Mouse (Mus musculus): Measurements from ENCODE around the gene Slc45a3.
A peak's percentile ranks its signal among the peaks of the same experiment; 100 is the strongest.

The Slc45a3 gene

DNA sequence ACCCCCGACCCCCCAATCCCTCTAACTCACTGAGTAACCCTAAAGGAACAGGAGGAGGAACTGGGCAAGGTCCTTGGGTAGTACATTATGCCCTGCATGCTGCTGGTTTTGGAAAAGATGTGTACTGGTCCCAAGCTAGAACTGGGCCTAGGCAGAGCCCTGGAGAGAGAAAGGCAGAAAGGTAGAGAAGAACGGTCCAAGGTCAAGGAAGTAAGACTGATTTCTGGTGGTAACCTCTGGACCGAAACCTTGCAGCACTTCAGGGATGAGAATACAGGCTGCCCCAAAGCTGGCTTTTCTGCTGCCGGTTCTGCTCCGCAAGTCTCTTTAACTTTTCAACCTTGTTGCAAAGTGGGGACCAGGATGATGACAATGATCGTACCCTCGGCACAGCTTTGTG lies 1.8 kb downstream of the Slc45a3 start:
- no peak for DNase-seq (ENCODE audit: low read depth, low spot score)

- no peak for DNase-seq (ENCODE audit: low read depth, low spot score)
Measured at GRCm38 (mm10) chr1:131965818-131966217, 3.1 kb downstream of the Slc45a3 start.

DNA sequence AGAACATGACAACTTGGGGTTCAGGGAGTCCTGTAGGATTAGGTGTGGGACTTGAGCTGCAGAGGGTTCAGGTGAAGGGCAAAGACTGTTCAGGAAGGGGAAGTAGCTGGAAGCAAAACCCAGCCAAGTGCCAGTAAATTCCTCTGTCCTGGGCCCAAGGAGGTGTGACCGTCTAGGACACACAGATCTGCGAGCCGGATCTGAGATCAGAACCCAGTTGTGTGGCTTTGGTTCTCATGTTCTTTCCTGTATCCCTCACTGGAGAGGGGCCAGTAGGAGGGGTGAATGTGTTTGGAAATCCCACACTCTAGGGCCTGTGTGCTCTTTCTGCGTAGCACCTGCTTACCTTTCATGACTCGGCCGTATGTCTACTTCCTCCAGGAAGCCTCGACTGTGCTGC lies 4.6 kb downstream of the Slc45a3 start:
- DNase-seq (ENCODE audit: low read depth, low spot score) = no peak

DNA sequence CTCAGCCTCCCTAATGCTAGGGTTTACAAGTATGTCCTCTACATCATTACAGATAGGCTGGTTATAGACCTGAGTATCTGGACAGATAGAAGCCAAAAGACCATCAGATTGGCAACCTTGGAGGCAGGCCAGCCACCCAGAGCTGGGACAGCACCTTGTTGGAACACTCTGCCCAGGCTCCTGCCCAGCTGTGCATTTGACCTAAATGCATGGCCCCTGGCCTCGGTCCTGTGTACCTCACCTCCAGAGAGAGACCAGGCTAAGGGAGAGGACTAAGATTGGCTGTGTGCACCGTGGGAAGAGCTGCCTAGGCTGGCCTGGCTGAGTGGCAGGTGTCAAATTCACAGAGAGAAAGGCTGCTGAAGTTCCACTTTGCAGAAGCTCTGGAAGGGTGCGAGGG lies 5.8 kb downstream of the Slc45a3 start:
- DNase-seq (ENCODE audit: low read depth, low spot score) = no peak

GRCm38 (mm10) chr1:131968983-131969382 lies 6.2 kb downstream of the Slc45a3 start:
- DNase-seq (ENCODE audit: low read depth, low spot score) = no peak

- DNase-seq (ENCODE audit: low read depth, low spot score) = no peak
Measured at GRCm38 (mm10) chr1:131969825-131970224, 7.1 kb downstream of the Slc45a3 start.

GRCm38 (mm10) chr1:131970322-131970660 lies 7.5 kb downstream of the Slc45a3 start:
- DNase-seq (ENCODE audit: low read depth, low spot score) = no peak

DNA sequence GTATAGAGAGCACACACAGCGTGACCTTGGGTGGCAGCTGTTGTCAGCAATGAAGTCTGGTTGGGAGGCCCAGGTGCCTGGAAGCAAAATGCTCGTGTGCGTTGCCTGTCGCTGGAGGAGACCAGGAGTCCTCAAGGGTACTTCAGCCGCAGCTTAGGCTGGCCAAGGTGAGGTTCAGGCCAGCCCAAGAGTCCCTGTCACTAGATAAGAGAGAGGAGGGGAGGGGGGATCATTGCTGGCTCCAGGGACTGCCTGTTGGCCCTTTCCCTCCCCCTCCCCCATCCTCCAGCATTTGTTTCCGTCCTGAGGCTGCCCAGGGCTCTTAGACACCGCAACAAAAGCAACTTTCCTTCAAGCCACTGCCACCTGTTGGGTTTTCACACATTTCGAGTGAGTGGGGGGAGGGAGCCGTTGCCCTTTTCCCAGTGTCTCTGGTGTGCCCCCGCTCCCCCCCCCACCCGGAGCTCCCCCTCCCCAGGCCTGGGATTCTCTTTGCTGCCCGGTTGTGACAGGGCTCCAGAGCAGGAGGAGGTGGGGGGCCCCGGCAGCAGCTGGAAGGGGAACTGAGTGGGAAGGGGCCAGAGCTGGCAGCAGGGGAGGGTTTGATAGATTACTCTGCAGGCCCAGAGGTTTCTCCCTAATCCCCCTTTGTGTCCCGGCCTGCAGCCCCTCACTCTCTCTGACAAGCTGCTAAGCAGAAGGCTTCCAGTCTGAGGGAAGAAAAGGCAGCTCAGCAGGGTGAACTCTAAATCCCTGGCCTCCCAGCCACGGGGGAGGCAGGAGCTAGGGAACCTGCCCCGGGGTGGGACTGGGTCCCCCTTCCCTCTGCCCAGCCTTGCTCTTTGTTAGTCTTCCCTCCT lies 8.1 kb downstream of the Slc45a3 start:
- no peak for DNase-seq (ENCODE audit: low read depth, low spot score)

- DNase-seq (ENCODE audit: low read depth, low spot score) = no peak
Measured at GRCm38 (mm10) chr1:131971771-131972497, 9.2 kb downstream of the Slc45a3 start.

DNA sequence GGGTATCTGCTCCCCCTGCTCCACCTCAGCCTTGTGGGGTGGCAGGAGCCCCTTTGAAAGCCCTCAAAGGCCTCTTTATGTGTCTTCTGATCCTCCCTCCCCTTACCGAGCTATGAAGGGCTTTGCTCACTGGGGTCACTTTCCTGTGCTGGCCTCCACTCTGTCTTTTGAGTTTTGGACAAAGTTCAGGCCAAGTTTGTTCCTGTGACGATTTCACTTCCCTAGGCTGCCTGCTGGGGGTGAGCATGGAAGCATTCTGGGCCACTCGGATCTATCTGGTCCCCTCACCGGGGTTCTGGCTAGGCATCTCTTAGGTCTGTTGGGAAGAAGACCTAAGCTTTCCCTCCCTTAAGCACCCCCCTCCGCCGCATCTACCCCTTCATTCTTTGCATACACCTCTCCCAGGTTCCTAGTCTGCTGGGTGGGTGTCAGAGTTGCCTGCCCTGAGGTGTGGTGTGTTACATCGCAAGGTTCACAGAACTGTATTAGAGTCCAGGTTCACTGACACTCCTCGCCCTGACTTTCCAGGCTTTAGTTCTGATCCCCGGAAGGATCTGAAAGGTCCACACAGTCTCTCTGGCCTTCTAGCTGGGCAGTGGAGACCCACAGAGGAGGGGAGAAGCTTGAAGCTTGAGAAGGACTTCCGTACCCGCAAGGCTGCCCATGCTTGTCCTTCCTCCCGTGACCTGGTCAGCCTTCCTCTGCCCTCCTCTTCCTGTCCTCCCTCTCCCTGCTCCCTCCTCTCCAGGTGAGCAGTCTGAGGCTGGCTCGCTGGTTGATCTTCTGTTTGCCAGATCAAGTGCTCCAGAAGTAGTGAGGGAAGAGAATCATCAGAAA lies 9.9 kb downstream of the Slc45a3 start:
- no peak for DNase-seq (ENCODE audit: low read depth, low spot score)

DNA sequence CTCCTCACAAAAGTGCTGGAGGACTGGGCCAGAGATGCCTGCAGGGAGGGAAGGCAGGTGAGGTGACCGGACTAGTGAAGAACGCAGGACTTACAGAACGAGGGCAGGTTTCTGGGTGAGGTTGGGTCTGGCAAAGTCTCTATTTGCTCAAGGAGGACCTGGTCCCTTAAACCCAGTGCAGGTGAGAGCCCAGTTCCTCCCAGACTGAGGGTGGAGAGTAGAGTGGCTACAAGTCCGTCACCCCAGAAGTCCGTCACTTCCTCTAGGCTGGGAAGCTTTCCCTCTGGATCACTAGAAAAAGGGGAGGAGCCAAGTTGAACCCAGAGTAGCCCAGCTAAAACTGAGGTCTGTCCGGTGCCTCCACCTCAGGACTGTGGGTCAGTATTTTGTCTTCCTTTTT lies 11.2 kb downstream of the Slc45a3 start:
- DNase-seq (ENCODE audit: low read depth, low spot score) = no peak

DNA sequence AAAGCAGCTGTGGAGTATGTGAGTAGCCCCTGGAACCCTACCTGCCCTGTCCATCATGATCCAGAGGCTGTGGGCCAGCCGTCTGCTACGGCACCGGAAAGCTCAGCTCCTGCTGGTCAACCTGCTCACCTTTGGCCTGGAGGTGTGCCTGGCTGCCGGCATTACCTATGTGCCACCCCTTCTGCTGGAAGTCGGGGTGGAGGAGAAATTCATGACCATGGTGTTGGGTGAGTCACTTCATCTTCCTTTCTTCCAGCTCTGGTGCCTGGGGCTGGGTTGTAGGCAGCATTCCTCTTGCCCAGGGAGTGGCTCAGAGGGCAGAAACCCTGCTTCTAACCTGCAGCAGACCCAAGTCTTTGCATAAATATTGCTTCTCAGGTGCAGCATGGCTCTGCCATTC lies 14.1 kb downstream of the Slc45a3 start:
- no peak for DNase-seq (ENCODE audit: low read depth, low spot score)

- no peak for DNase-seq (ENCODE audit: low read depth, low spot score)
Measured at GRCm38 (mm10) chr1:131980471-131980870, 17.7 kb downstream of the Slc45a3 start.

GRCm38 (mm10) chr1:131981378-131982013 lies 18.7 kb downstream of the Slc45a3 start:
- peak; percentile 84 for DNase-seq (ENCODE audit: low read depth, low spot score)

GRCm38 (mm10) chr1:131982907-131983306 lies 20.1 kb downstream of the Slc45a3 start:
- peak; percentile 84 for DNase-seq (ENCODE audit: low read depth, low spot score)

DNA sequence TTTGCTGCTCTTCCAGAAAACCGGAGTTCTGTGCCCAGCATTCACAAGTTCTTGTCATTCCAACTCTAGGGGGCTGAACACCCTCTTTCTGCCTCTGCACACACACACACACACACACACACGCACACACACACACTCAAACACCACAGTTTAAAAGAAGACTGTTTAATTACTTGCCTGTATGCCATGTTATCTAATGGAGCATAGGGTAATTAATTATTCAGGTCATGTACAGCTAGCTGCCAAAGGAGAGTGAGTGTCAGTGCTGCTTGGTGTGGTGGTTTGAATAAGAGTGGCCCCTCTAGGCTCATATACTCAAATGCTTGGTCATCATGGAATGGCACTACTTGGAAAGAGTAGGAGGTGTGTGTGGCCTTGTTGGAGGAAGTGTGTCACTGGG lies 21.0 kb downstream of the Slc45a3 start:
- DNase-seq (ENCODE audit: low read depth, low spot score) = no peak

- no peak for DNase-seq (ENCODE audit: low read depth, low spot score)
Measured at GRCm38 (mm10) chr1:131987432-131987831, 24.7 kb downstream of the Slc45a3 start.

GRCm38 (mm10) chr1:131989476-131989875 lies 26.7 kb downstream of the Slc45a3 start:
- DNase-seq (ENCODE audit: low read depth, low spot score) = no peak

DNA sequence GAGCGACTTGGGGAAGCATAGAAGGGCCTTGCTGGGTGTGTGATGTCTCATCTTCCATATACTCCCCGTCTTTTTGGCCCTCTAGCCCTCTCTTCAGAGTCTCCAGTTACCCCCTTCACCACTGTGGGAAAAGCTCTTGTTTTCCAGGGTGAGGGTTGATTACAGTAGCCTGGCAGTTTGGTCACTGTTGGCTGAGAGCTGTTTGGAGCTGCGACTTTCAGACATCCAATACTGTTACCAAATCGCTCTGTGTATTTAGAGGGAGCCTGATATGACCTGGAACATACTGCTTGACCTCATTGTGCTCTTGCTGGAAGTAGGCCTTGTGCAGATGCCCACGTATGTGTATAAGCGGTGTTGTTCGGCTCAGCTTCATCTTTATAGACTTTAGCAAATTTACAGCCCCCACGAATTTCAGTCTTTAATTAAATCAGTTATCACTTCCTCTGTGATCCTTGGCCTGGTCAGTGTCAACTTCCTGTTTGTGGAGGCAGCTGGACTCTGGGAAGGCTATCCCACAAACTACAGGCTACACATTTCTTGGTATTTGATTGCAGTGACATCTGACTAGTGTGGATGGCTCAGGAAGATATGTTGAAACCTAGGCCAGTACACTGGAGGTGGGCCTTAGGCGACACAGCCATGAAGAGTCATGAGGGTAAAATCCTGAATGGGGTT lies 27.5 kb downstream of the Slc45a3 start:
- no peak for DNase-seq (ENCODE audit: low read depth, low spot score)

- DNase-seq (ENCODE audit: low read depth, low spot score) = no peak
Measured at GRCm38 (mm10) chr1:131992561-131993001, 29.8 kb downstream of the Slc45a3 start.

Measured in 3T3-L1 (cell line).